Mouse (Mus musculus): ENCODE measurements at regions not wholly inside any gene's neighbourhood (a gene's known extent, or its start where the extent isn't known, plus 50 kb on each side); places are given as distances from the start of the nearest gene placed in this dataset.
A peak's percentile ranks its signal among the peaks of the same experiment; 100 is the strongest.

GRCm38 (mm10) chr3:56590071-56590470 is 406.6 kb upstream of the Nbea start:
- DNase-seq (ENCODE audit: low spot score in 2 of 2): peak; percentile 4 to 12
- intact Hi-C loops (cut with DNase I): no loop called here

DNA sequence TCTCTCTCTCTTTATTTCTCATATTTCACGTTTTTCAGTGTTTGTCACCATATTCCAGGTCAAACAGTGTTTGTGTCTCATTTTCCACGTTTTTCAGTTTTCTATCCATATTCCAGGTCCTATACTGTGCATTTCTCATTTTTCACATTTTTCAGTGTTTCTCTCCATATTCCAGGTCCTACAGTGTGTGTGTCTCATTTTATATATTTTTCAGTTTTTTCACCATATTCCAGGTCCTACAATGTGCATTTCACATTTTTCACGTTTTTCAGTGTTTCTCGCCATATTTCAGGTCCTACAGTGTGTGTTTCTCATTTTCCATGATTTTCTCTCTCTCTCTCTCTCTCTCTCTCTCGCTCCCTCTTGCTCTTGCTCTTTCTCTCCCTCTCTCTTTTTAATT is 391.9 kb upstream of the Nbea start:
- DNase-seq (ENCODE audit: low spot score in 2 of 2): no peak
- intact Hi-C loops (cut with DNase I): no loop called here

DNA sequence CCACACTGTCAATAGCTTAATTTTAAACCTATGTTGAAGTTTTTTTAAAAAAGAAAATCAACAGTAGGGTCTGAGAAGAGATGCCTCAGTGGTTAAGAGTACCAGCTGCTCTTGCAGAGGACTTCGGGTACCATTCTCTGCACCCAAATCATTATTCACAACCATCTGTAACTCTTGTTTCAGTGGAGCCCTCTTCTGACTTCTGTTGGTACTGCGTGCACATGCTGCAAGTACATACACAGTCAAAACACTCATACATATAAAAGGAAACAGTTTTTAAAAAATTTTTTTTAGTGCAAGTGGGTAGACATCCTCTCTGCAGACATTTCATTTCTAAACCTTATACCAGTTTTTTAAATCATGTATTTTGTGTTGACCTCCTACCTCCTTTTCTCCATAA is 352.7 kb upstream of the Nbea start:
- intact Hi-C loops (cut with DNase I): no loop called here
- no peak for DNase-seq (ENCODE audit: low spot score in 2 of 2)

DNA sequence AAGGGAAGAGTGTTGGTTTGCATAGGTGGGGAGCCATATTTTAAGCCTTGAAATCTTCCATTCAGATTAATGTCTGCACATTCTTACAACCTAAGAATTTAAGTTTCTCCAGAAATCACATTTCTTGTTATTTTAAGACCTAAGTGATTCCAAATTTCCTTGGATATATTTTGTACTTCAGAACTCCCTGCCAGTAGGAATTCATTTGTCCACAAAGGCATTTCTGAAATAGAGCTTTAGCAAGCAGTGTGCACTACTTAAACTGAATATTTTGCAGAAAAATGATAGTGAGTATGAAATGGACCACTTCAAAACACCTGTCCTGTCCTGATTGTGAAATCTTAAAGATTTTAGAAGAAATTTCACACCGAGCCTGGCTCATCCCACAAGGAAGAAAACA is 320.9 kb upstream of the Nbea start:
- DNase-seq (ENCODE audit: low spot score in 2 of 2): no peak
- intact Hi-C loops (cut with DNase I): no loop called here

DNA sequence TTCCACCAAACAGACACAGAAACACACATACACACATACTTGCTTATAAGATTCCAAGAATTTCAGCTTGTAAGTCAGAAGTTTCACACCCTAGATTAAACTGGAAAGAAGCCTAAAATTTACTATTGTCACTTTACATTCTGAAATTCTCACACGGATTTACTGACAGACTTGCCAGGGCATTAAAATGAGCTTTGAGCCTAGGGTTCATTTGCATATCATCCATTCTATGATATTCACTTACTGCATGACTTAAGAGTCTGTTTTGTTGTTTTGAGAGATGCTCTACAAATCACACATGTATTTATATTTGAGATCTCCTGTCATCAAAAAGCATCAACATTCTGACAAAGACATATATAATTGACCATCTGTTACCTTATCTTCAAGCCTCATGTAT is 315.8 kb upstream of the Nbea start:
- intact Hi-C loops (cut with DNase I): no loop called here
- DNase-seq (ENCODE audit: low spot score in 2 of 2): peak in 1 of 2 experiments; percentile 15

DNA sequence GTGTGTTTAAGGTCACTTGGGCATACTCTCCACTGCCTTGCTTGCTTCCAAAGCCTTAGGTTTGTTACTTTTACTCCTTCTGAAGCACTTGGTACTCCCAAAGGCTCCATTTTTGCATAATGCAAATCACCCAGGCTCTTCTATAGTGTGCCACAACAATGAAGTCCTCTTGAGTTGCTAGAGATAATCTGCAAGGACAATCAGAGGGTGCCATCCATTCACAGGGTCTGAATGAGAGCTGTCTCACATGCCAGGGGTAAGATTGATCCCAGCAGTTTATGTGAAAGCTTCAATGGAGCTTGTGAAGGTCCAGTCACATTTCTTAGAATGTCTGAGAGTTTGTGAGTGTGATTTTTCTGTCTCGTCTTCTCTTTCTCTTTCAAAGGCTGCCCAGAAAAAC is 310.4 kb upstream of the Nbea start:
- intact Hi-C loops (cut with DNase I): no loop called here
- DNase-seq (ENCODE audit: low spot score in 2 of 2): no peak

- no peak for DNase-seq (ENCODE audit: low spot score in 2 of 2)
- intact Hi-C loops (cut with DNase I): no loop called here
These were observed 305.7 kb upstream of the Nbea start for GRCm38 (mm10) chr3:56489154-56489553.

DNA sequence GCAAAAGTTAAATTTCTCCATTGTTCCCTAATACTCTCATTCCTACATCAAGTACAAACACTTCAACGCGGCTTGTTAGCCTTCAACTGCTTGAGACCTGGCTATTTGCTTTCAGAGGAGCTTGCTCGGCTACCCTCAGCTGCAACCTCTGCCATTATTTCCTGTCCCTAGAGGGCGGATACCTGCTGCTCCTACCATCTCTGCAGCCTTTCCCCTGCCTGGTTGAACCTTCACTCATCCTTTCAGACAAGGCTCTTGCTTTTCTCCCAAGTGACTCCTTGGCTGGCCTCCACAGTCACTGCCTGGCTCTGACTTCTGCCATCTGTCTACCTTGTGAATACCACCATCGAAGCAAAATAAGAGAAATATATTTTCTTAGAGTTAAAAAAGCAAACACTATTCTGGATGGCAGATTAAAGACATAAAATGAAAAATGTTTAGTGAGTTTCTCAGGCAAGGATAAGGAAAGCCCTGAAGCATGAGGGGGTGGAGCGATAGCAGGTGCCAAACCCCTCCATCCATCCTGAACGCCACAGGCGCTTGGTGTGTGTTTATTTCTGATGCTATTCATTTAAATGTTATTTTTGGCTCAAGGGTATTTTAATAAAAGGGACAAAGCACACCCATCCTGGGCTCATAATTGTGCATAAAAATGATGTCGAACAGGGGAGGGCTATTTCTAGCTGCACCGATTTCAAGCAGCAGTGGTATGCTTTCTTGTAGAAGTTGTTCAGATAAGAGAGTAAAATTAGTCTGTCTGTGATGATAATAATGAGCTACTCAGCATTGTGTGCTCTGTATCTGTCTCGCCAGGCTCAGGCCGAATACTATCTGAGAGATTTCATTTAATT is 302.3 kb upstream of the Nbea start:
- no peak for DNase-seq (ENCODE audit: low spot score in 2 of 2)

GRCm38 (mm10) chr3:56484096-56484495 is 300.6 kb upstream of the Nbea start:
- DNase-seq (ENCODE audit: low spot score in 2 of 2): no peak
- intact Hi-C loops (cut with DNase I): no loop called here

More for the DNA sequence above, 302.3 kb upstream of the Nbea start:
- intact Hi-C loops (cut with DNase I): no loop called here

- DNase-seq (ENCODE audit: low spot score in 2 of 2): no peak
- intact Hi-C loops (cut with DNase I): no loop called here
These were observed 299.9 kb upstream of the Nbea start for GRCm38 (mm10) chr3:56483370-56483769.

DNA sequence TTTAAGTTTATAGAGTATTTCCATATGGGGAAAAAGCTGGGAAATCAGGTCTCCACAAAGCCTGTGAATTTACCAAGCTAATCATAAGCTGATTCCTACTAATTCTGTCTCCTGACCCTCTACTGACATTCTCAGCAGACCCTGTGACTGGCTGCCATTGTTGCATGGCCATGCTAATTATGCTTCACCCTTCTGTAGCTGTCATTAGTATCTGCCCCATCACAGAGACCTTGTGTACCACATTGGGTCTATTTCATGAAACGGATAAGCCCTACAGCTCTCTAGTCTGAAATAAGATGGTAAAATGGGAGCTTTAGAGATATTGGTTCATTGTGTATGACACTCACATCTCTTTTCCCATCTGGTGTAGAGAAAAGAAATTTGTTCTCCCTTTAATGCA is 296.0 kb upstream of the Nbea start:
- no peak for DNase-seq (ENCODE audit: low spot score in 2 of 2)
- intact Hi-C loops (cut with DNase I): no loop called here

DNA sequence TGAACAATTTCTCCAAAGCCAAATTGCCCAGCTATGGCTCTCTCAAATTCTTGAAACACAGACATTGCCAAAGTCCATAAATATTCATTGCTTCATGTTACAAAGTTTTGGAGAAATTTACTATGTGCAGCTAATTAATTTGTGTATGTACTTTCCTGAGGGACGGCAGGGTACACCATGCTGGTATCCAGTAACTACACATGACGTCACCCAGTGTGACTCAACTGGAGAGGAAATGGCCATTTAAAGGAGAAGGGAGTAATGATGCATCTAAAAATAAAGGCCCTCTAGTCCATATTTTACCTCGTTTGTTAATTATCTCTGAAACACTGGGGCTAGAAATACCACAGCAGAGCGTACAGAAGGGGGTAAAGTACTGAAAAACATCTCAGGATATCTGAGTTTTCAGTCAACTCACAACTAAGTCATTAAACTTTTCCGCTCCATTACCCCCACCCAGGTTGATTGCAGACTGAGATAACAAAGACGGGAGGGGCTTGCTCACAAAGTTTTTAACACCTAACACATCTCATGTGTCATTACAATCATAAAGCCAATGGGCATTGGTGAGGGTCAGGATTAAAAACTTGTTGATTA is 295.1 kb upstream of the Nbea start:
- DNase-seq (ENCODE audit: low spot score in 2 of 2): no peak
- intact Hi-C loops (cut with DNase I): no loop called here

- intact Hi-C loops (cut with DNase I): no loop called here
- peak; percentile 64 for DNase-seq (ENCODE audit: low spot score in 2 of 2)
These were observed 292.3 kb upstream of the Nbea start for GRCm38 (mm10) chr3:56475529-56476527.

GRCm38 (mm10) chr3:56472651-56473050 is 289.1 kb upstream of the Nbea start:
- intact Hi-C loops (cut with DNase I): no loop called here
- no peak for DNase-seq (ENCODE audit: low spot score in 2 of 2)

GRCm38 (mm10) chr3:56471823-56472222 is 288.3 kb upstream of the Nbea start:
- DNase-seq (ENCODE audit: low spot score in 2 of 2): no peak
- intact Hi-C loops (cut with DNase I): no loop called here

DNA sequence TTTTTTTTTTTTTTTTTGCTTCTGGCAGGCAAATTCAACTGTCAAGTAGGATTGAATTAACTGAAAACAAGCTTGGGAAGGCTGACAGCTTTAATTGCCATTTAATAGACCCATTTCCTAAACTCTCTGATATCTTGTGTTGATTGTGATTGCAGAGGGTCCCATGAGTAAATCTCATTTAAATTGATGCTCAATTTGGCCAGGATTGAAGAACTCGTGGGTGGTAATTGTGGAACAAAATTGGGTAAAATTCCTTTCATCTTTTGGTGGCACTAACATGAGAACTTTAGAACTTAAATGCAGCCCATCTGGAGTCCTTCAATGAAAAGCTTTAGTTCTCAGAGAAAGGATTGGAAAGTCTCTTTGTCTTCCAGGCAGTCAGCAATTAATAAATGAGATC is 287.7 kb upstream of the Nbea start:
- intact Hi-C loops (cut with DNase I): no loop called here
- no peak for DNase-seq (ENCODE audit: low spot score in 2 of 2)

GRCm38 (mm10) chr3:56457625-56458024 is 274.1 kb upstream of the Nbea start:
- intact Hi-C loops (cut with DNase I): no loop called here
- peak in 1 of 2 experiments; percentile 18 for DNase-seq (ENCODE audit: low spot score in 2 of 2)

- DNase-seq (ENCODE audit: low spot score in 2 of 2): no peak
- intact Hi-C loops (cut with DNase I): no loop called here
These were observed 272.8 kb upstream of the Nbea start for GRCm38 (mm10) chr3:56456317-56456716.

DNA sequence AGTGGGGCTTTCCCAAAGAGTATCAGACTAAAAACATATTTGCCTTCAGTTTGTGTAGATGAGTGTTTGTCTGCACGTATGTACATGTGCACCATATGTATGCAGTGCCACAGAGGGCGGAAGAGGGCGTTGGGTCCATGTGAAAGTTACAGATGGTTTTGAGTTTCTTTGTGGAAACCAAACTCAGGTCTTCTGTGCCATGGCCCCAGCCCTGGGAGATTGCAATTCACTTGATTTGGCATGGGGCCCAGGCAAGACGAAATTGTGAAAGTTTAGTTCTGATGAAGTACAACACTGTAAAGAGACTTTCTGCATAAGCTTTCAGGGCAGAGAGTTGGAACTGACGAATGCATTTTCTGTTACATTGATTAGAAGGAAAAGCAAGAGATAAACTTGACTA is 255.4 kb upstream of the Nbea start:
- no peak for DNase-seq (ENCODE audit: low spot score in 2 of 2)
- intact Hi-C loops (cut with DNase I): no loop called here

Measured in left cerebral cortex, postnatal 14 days (tissue).